Mouse (Mus musculus) heart, postnatal 0 days (tissue): Measurements from ENCODE around the gene Mettl7a3.

ENCODE experiments used
- CTCF ChIP-seq: IDR thresholded peaks from 2 replicates; pipeline ENCODE4 v1.5.1; 2016; ENCODE audit warnings: antibody characterized with exemption, control low read depth, low read depth
- EP300 ChIP-seq: IDR thresholded peaks from 2 replicates; pipeline ENCODE4 v1.6.1; 2016; ENCODE audit warnings: antibody characterized with exemption, low read depth

DNA sequence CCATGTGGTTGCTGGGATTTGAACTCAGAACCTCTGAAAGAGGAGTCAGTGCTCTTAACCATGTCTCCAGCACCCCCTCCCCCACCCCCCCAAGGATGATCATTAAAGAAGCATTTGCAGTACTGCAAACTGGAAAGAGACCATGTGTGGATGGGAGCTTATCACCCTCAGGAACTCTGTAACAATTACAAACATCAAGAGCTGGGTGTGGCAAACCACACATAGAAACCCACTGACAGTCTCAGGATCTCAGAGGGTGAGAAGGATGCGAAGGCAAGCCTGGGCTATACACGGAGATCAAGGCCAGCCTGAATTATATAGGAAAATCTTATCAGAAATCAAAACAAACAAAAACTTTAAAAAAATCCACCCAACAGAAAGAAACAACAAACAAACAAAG is 28.5 kb upstream of the Mettl7a3 start:
- TF ChIP-seq EP300 (no peak), CTCF (no peak)
